Mouse (Mus musculus) adrenal gland, adult 8-10 months (tissue): ENCODE results near the gene Mrpl57. TPM values are rescaled to one million over a fixed set of nuclear protein-coding genes. Genes with fewer than 3 reads are reported as not detected.

Source experiments
- DNase-seq: peaks from one replicate; pipeline ENCODE4 v3.0.0; 2022
- microRNA-seq, 2 experiments: library from miRNA; unstranded; fragments of <30 nt; microRNA quantifications; one replicate each; pipeline ENCODE4 v1.2.0; 2022
- total RNA-seq, 4 experiments: library from RNA; stranded (reverse); gene quantifications; 2 replicates each; pipeline ENCODE4 v1.2.4; 2022

Mrpl57 gene
- total RNA-seq, 4 experiments from 2014 or later, result 91.3 to 100.0 (median 99.2) TPM

GRCm38 (mm10) chr14:57861987-57862412 lies 36.0 kb downstream of the Mrpl57 start:
- no peak for DNase-seq

GRCm38 (mm10) chr14:57863129-57863528 lies 37.1 kb downstream of the Mrpl57 start:
- no peak for DNase-seq

GRCm38 (mm10) chr14:57865256-57865655 lies 39.2 kb downstream of the Mrpl57 start:
- no peak for DNase-seq

- DNase-seq, result no peak
Measured at GRCm38 (mm10) chr14:57866676-57867276, 40.7 kb downstream of the Mrpl57 start.

DNA sequence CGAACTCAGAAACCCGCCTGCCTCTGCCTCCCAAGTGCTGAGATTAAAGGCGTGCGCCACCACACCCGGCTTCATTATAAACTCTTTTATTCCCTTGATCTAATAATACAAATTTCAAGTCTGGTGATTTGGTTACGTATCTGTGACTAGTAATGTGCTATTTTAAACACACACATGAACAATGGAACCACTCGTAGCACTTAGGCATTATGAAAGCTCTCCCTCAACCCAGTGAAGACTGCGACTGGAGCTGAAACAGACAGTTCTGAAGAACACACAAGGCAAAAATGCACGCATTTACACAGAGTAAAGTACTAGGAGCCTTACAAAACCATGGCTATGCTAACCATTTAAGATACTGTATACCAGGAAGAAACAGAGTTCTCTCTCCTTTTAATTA lies 51.9 kb downstream of the Mrpl57 start:
- no peak for DNase-seq

Small RNAs within 50 kb of the gene (microRNA-seq; reads per million reads assigned to microRNA genes)
- 0.17 to 0.53 reads per million in 2 experiments for gene Mir3077

Other genes with a start within 250 kb of the Mrpl57 start
- 10 to 100 TPM; 35.7 to 45.2 (median 38.1) TPM for gene Xpo4, start 160.8 kb upstream of the Mrpl57 start, total RNA-seq
- gene Gm49361, start 80.1 kb upstream of the Mrpl57 start, total RNA-seq, result 1 to 10 TPM in 3 of 4 experiments, not detected in 1; 2.4 to 5.0 (median 2.6) TPM
- 10 to 100 TPM; 37.7 to 49.3 (median 44.2) TPM for gene Lats2, start 67.8 kb upstream of the Mrpl57 start, total RNA-seq
- 100 to 1,000 TPM in 2 of 4 experiments, 10 to 100 TPM in 2; 39.2 to 132 (median 96.1) TPM for gene Sap18, start 28.1 kb upstream of the Mrpl57 start, total RNA-seq
- gene Ska3, start within 50 bp of the Mrpl57 start, total RNA-seq, result under 1 TPM in 3 of 4 experiments, not detected in 1; 0.26 to 0.87 (median 0.78) TPM
- 10 to 100 TPM; 43.3 to 60.0 (median 49.9) TPM for gene Zdhhc20, start 64.0 kb downstream of the Mrpl57 start, total RNA-seq
- 10 to 100 TPM; 67.9 to 83.7 (median 74.7) TPM for gene Micu2, start 173.0 kb downstream of the Mrpl57 start, total RNA-seq
- gene Fgf9, start 244.3 kb downstream of the Mrpl57 start, total RNA-seq, result 10 to 100 TPM; 16.5 to 33.2 (median 28.2) TPM